Comparison of ENCODE assay signal across 8 mouse cellular contexts in the genomic region with DNA sequence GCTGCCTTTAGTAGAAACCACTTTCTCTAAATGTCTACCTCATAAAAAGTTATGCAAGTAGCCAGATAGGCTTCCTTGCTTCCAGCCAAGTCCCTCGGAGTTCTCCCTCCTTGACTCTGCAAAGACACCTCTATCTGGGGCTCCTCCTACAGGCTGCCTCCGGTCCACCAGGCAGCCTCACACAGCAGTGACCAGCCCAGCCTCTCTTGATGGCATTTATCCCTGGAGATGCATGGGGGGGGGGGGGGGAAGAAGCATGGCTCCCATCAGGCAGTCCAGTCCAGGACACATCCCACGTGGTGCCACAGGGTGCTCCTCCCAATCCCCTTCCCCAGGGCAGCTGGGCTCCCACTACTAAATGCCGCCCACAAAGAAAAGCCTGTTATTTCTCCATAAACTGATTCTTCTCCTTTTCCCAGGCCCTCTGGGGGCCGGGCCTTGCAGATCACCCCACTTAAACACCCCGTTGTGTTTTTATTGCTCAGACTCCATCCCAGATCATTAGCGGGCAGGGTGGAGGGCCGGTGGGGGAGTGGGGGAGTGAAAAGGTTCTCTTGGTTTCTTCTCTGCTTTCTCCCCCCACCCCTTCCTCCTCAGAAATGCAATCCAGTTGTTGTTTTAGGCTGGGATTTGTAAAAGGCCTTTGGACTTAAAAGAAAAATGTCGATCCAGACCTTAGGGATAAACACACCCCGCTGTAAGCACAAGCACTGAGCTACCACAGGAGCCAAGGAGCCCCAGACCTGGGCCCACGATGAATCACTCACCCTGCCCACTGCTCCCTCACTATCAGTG. TPM values are rescaled to one million over a fixed set of nuclear protein-coding genes. Genes with fewer than 3 reads are reported as not detected.
A peak's percentile ranks its signal among the peaks of the same experiment; 100 is the strongest.
DNase-seq lines count a peak whose midpoint lies in the region; ATAC-seq lines count a peak whose summit lies in the region.

No protein-coding gene starts in this region.

- DNase-seq in gastrocnemius, postnatal 25 days, result peak; percentile 38
- DNase-seq in gastrocnemius, adult 18-20 months (ENCODE audit: low spot score), result no peak
- peak; percentile 80 for DNase-seq in embryonic facial prominence, embryonic 14.5 days (ENCODE audit: low spot score)
- DNase-seq in layer of hippocampus, adult 9-10 months (ENCODE audit: low spot score), result no peak
- no peak for DNase-seq in cerebellum, postnatal 36 days

- peak overlapping the region; percentile 11; the same call in 1 of the 2 replicates for H3K4me2 ChIP-seq in embryonic facial prominence, embryonic 14.5 days (ENCODE audit: low read depth, low read length)
- H3K4me2 ChIP-seq in hindbrain, embryonic 12.5 days (replicated peaks), result peak overlapping the region; percentile 19; the same call in 1 of the 2 replicates
- H3K4me2 ChIP-seq in limb, embryonic 15.5 days, result peak overlapping the region; percentile 29; the same call in 1 of the 2 replicates
- H3K4me2 ChIP-seq in stomach, embryonic 15.5 days, result peak overlapping the region; percentile 13; the same call in 1 of the 2 replicates

- 8% methylated on average over 11 of the region's 11 CpGs for WGBS in embryonic facial prominence, embryonic 14.5 days
- WGBS in hindbrain, embryonic 12.5 days, result 6% methylated on average over 11 of the region's 11 CpGs
- WGBS in limb, embryonic 15.5 days, result 6% methylated on average over 11 of the region's 11 CpGs
- 10% methylated on average over 11 of the region's 11 CpGs for WGBS in stomach, embryonic 15.5 days

- H3K4me3 ChIP-seq in embryonic facial prominence, embryonic 14.5 days (ENCODE audit: low read depth, low read length), result no peak overlapping the region
- no peak overlapping the region for H3K4me3 ChIP-seq in hindbrain, embryonic 12.5 days
- no peak overlapping the region for H3K4me3 ChIP-seq in limb, embryonic 15.5 days
- H3K4me3 ChIP-seq in stomach, embryonic 15.5 days (replicated peaks), result no peak overlapping the region

- H3K36me3 ChIP-seq in embryonic facial prominence, embryonic 14.5 days (ENCODE audit: control insufficient read depth, insufficient read depth, low read length), result no peaks in the 10 kb centered on the region
- no peaks in the 10 kb centered on the region for H3K36me3 ChIP-seq in hindbrain, embryonic 12.5 days
- no peaks in the 10 kb centered on the region for H3K36me3 ChIP-seq in limb, embryonic 15.5 days
- H3K36me3 ChIP-seq in stomach, embryonic 15.5 days, result no peaks in the 10 kb centered on the region

- no peaks in the 10 kb centered on the region for H3K27me3 ChIP-seq in embryonic facial prominence, embryonic 14.5 days (replicated peaks; ENCODE audit: control insufficient read depth, insufficient read depth, low read length)
- no peaks in the 10 kb centered on the region for H3K27me3 ChIP-seq in hindbrain, embryonic 12.5 days
- H3K27me3 ChIP-seq in limb, embryonic 15.5 days, result no peaks in the 10 kb centered on the region
- no peaks in the 10 kb centered on the region for H3K27me3 ChIP-seq in stomach, embryonic 15.5 days (replicated peaks)

- no peak overlapping the region for H3K9ac ChIP-seq in embryonic facial prominence, embryonic 14.5 days (ENCODE audit: low read depth, low read length)
- 0 out of 2 replicates have a peak overlapping the region, but pooled peaks have one; percentile 36 for H3K9ac ChIP-seq in hindbrain, embryonic 12.5 days
- no peak overlapping the region for H3K9ac ChIP-seq in limb, embryonic 15.5 days
- H3K9ac ChIP-seq in stomach, embryonic 15.5 days, result no peak overlapping the region

- H3K27ac ChIP-seq in embryonic facial prominence, embryonic 14.5 days (replicated peaks; ENCODE audit: low read depth, low read length), result peak overlapping the region; percentile 86
- H3K27ac ChIP-seq in hindbrain, embryonic 12.5 days, result peak overlapping the region; percentile 79
- H3K27ac ChIP-seq in limb, embryonic 15.5 days, result peak overlapping the region; percentile 72
- peak overlapping the region; percentile 92 for H3K27ac ChIP-seq in stomach, embryonic 15.5 days

- peaks cover 48% of the 10 kb centered on the region for H3K4me1 ChIP-seq in embryonic facial prominence, embryonic 14.5 days (ENCODE audit: control insufficient read depth, insufficient read depth, low read length)
- H3K4me1 ChIP-seq in hindbrain, embryonic 12.5 days, result peaks cover 77% of the 10 kb centered on the region
- H3K4me1 ChIP-seq in limb, embryonic 15.5 days, result peaks cover 61% of the 10 kb centered on the region
- H3K4me1 ChIP-seq in stomach, embryonic 15.5 days, result peaks cover 27% of the 10 kb centered on the region

- H3K9me3 ChIP-seq in embryonic facial prominence, embryonic 14.5 days (ENCODE audit: control insufficient read depth, low read length), result no peaks in the 10 kb centered on the region
- no peaks in the 10 kb centered on the region for H3K9me3 ChIP-seq in hindbrain, embryonic 12.5 days (replicated peaks)
- no peaks in the 10 kb centered on the region for H3K9me3 ChIP-seq in limb, embryonic 15.5 days
- H3K9me3 ChIP-seq in stomach, embryonic 15.5 days, result no peaks in the 10 kb centered on the region

- peak; percentile 72 for ATAC-seq in embryonic facial prominence, embryonic 14.5 days (ENCODE audit: low read depth)
- ATAC-seq in hindbrain, embryonic 12.5 days (ENCODE audit: low FRiP score), result peak; percentile 78
- peak; percentile 68 for ATAC-seq in limb, embryonic 15.5 days (ENCODE audit: insufficient number of reproducible peaks, low FRiP score, low TSS enrichment, low read depth)
- peak; percentile 57 for ATAC-seq in stomach, embryonic 15.5 days (ENCODE audit: insufficient read depth, low FRiP score, low read depth)

RNA-seq across cellular contexts. Expression of gene Tspan18, which starts 55.9 kb away (rescaled TPM):
- total RNA-seq in gastrocnemius, postnatal 25 days (2021), result 1 to 10 TPM; 3.8 TPM
- 1 to 10 TPM; 1.1 to 1.6 TPM for total RNA-seq in gastrocnemius, adult 18-20 months (2021)
- 31.2 and 34.5 TPM in 2 replicates for polyA plus RNA-seq in embryonic facial prominence, embryonic 14.5 days (2014; fragmentation: Nextera tagmentation; extraction: Ambion mirVana)
- 34.2 and 39.0 TPM in 2 replicates for polyA plus RNA-seq in hindbrain, embryonic 12.5 days (2016; fragmentation: Nextera tagmentation; extraction: Ambion mirVana)
- 18.8 and 24.0 TPM in 2 replicates for polyA plus RNA-seq in limb, embryonic 15.5 days (2015; fragmentation: Nextera tagmentation; extraction: Ambion mirVana)
- 20.0 and 20.8 TPM in 2 replicates for polyA plus RNA-seq in stomach, embryonic 15.5 days (2015; fragmentation: Nextera tagmentation; extraction: Ambion mirVana)

Comparison
In these comparisons a context has a peak if more than half of its experiments do, and no peak if none do; other contexts are left out.
1. DNase-seq: peak in gastrocnemius, postnatal 25 days (single experiment) and embryonic facial prominence, embryonic 14.5 days (single experiment); none in gastrocnemius, adult 18-20 months (single experiment), layer of hippocampus, adult 9-10 months (single experiment) and cerebellum, postnatal 36 days (0 of 2).
2. Peak in every context shown above with its lines, with median percentiles within 50 percentile points of each other: ATAC-seq, H3K27ac ChIP-seq and H3K4me2 ChIP-seq.